Mouse (Mus musculus): Measurements from ENCODE around the gene St14. TPM values are rescaled to one million over a fixed set of nuclear protein-coding genes. Genes with fewer than 3 reads are reported as not detected.
"Not testable (repeated sequence)": the region's sequence is repeated elsewhere in the genome, so short reads cannot be mapped to it uniquely, and the experiment has no call there.

Gene St14
- total and polyA plus RNA-seq, 3 experiments: 0.08 to 0.19 TPM; not detected in 1

GRCm38 (mm10) chr9:31165505-31165904, 33.9 kb upstream of the St14 start:
- TF ChIP-seq CTCF (IDR thresholded peaks at IDR 0.05 in 2 of 3, conservative IDR thresholded peaks at IDR 0.05 in 1 of 3; ENCODE audit: control insufficient read depth in 1 of 3, insufficient read depth in 1 of 3, low read depth in 2 of 3, low read length in 3 of 3, poor library complexity in 1 of 3, severe bottlenecking in 1 of 3): peak in 2 of 3 experiments; percentile 19 to 20; a peak in 2 of 6 replicates
- H3K27me3 ChIP-seq (ENCODE audit: control insufficient read depth in 1 of 2, insufficient read depth in 2 of 2, low read length in 2 of 2); H3K27ac ChIP-seq (ENCODE audit: control insufficient read depth, low read depth, low read length); H3K4me1 ChIP-seq (ENCODE audit: control insufficient read depth in 1 of 2, insufficient read depth in 2 of 2, low read length in 2 of 2); H3K79me2 ChIP-seq (ENCODE audit: control insufficient read depth, insufficient read depth, low read length, poor library complexity); H3K4me3 ChIP-seq (ENCODE audit: control insufficient read depth in 1 of 2, insufficient read depth in 1 of 2, low read depth in 2 of 2, low read length in 2 of 2); H3K9ac ChIP-seq (ENCODE audit: control insufficient read depth, low read depth, low read length, poor library complexity, severe bottlenecking); H3K36me3 ChIP-seq (ENCODE audit: control insufficient read depth in 1 of 2, insufficient read depth in 2 of 2, low read length in 2 of 2); DNase-seq (ENCODE audit: low read depth, low spot score); H3K9me3 ChIP-seq (replicated peaks; ENCODE audit: insufficient read depth, low read length): not testable (repeated sequence)

GRCm38 (mm10) chr9:31163327-31163726, 31.7 kb upstream of the St14 start:
- no peaks in the 10 kb centered on the region; a peak in 3 of 4 replicates for H3K36me3 ChIP-seq (ENCODE audit: control insufficient read depth in 1 of 2, insufficient read depth in 2 of 2, low read length in 2 of 2)
- H3K79me2 ChIP-seq (ENCODE audit: control insufficient read depth, insufficient read depth, low read length, poor library complexity): no peaks in the 10 kb centered on the region
- H3K9ac ChIP-seq (ENCODE audit: control insufficient read depth, low read depth, low read length, poor library complexity, severe bottlenecking): no peak overlapping the region
- H3K27me3 ChIP-seq (ENCODE audit: control insufficient read depth in 1 of 2, insufficient read depth in 2 of 2, low read length in 2 of 2): no peaks in the 10 kb centered on the region
- no peaks in the 10 kb centered on the region for H3K9me3 ChIP-seq (replicated peaks; ENCODE audit: insufficient read depth, low read length)
- peak; percentile 29 for DNase-seq (ENCODE audit: low read depth, low spot score)
- peak overlapping the region; percentile 4; the same call in 1 of the 2 replicates for H3K27ac ChIP-seq (ENCODE audit: control insufficient read depth, low read depth, low read length)
- H3K4me3 ChIP-seq (ENCODE audit: control insufficient read depth in 1 of 2, insufficient read depth in 1 of 2, low read depth in 2 of 2, low read length in 2 of 2): no peak overlapping the region
- TF ChIP-seq BHLHE40 (IDR thresholded peaks at IDR 0.05; ENCODE audit: borderline replicate concordance, low read depth, low read length) (no peak), CHD1 (IDR thresholded peaks at IDR 0.05; ENCODE audit: low read depth, low read length) (no peak), HCFC1 (IDR thresholded peaks at IDR 0.05; ENCODE audit: low read depth, low read length) (no peak)
- H3K4me1 ChIP-seq (ENCODE audit: control insufficient read depth in 1 of 2, insufficient read depth in 2 of 2, low read length in 2 of 2): peaks cover 2 to 3% of the 10 kb centered on the region in 2 experiments; a peak in 3 of 4 replicates

GRCm38 (mm10) chr9:31162911-31163310, 31.3 kb upstream of the St14 start:
- no peak overlapping the region for H3K4me3 ChIP-seq (ENCODE audit: control insufficient read depth in 1 of 2, insufficient read depth in 1 of 2, low read depth in 2 of 2, low read length in 2 of 2)
- no peak for TF ChIP-seq CTCF (IDR thresholded peaks at IDR 0.05 in 2 of 3, conservative IDR thresholded peaks at IDR 0.05 in 1 of 3; ENCODE audit: control insufficient read depth in 1 of 3, insufficient read depth in 1 of 3, low read depth in 2 of 3, low read length in 3 of 3, poor library complexity in 1 of 3, severe bottlenecking in 1 of 3)
- no peak for TF ChIP-seq KAT2A (conservative IDR thresholded peaks at IDR 0.05; ENCODE audit: low read depth, low read length)
- no peak for TF ChIP-seq POLR2AphosphoS2 (IDR thresholded peaks at IDR 0.05; ENCODE audit: low read length)
- no peak for TF ChIP-seq SMC3 (IDR thresholded peaks at IDR 0.05; ENCODE audit: low read depth, low read length)
- TF ChIP-seq ELF1 (IDR thresholded peaks at IDR 0.05; ENCODE audit: low read depth, low read length): no peak
- no peak for TF ChIP-seq POLR2A (IDR thresholded peaks at IDR 0.05; ENCODE audit: control insufficient read depth in 1 of 2, insufficient read depth in 1 of 2, low read depth in 1 of 2, low read length in 2 of 2, poor library complexity in 1 of 2)
- H3K27ac ChIP-seq (ENCODE audit: control insufficient read depth, low read depth, low read length): peak overlapping the region; percentile 4; the same call in 1 of the 2 replicates
- peaks cover 2 to 3% of the 10 kb centered on the region in 2 experiments; a peak in 3 of 4 replicates for H3K4me1 ChIP-seq (ENCODE audit: control insufficient read depth in 1 of 2, insufficient read depth in 2 of 2, low read length in 2 of 2)
- no peak overlapping the region for H3K9ac ChIP-seq (ENCODE audit: control insufficient read depth, low read depth, low read length, poor library complexity, severe bottlenecking)
- H3K79me2 ChIP-seq (ENCODE audit: control insufficient read depth, insufficient read depth, low read length, poor library complexity): no peaks in the 10 kb centered on the region
- no peaks in the 10 kb centered on the region for H3K27me3 ChIP-seq (ENCODE audit: control insufficient read depth in 1 of 2, insufficient read depth in 2 of 2, low read length in 2 of 2)
- no peaks in the 10 kb centered on the region; a peak in 3 of 4 replicates for H3K36me3 ChIP-seq (ENCODE audit: control insufficient read depth in 1 of 2, insufficient read depth in 2 of 2, low read length in 2 of 2)
- DNase-seq (ENCODE audit: low read depth, low spot score): peak; percentile 26
- H3K9me3 ChIP-seq (replicated peaks; ENCODE audit: insufficient read depth, low read length): no peaks in the 10 kb centered on the region

Measured in MEL (cell line).